Mouse (Mus musculus) limb, embryonic 14.5 days (tissue): ENCODE measurements around the gene Clpb. TPM values are rescaled to one million over a fixed set of nuclear protein-coding genes. Genes with fewer than 3 reads are reported as not detected.
A peak's percentile ranks its signal among the peaks of the same experiment; 100 is the strongest.

ENCODE experiments used
- ATAC-seq: fragments of 200-750 bp; cut with Nextera tagmentation; 2 replicates; pipeline ENCODE4 v1.8.0; 2017; ENCODE audit warnings: low read depth, moderate number of reproducible peaks, moderate TSS enrichment; ENCODE audit not compliant: low FRiP score
- DNase-seq: peaks from one replicate; pipeline ENCODE4 v3.0.0-alpha.2; 2015; ENCODE audit warnings: low spot score
- H3K27ac ChIP-seq: fragments of 300-500 bp; sonication (generic); replicated peaks from 2 replicates; pipeline ENCODE4 v1.5.1; 2014; ENCODE audit warnings: low read depth, mild to moderate bottlenecking, low read length, moderate library complexity, mixed read lengths
- H3K27me3 ChIP-seq: fragments of 300-500 bp; sonication (generic); 2 replicates; pipeline ENCODE4 v1.6.1; 2014; ENCODE audit warnings: low read length, mixed read lengths; ENCODE audit not compliant: control insufficient read depth, insufficient read depth
- H3K36me3 ChIP-seq: fragments of 300-500 bp; sonication (generic); 2 replicates; pipeline ENCODE4 v1.6.1; 2014; ENCODE audit warnings: mild to moderate bottlenecking, low read length, moderate library complexity, mixed read lengths; ENCODE audit not compliant: control insufficient read depth, insufficient read depth
- H3K4me1 ChIP-seq: fragments of 300-500 bp; sonication (generic); 2 replicates; pipeline ENCODE4 v1.6.1; 2014; ENCODE audit warnings: antibody characterized with exemption, low read length, mixed read lengths; ENCODE audit not compliant: control insufficient read depth, insufficient read depth
- H3K4me2 ChIP-seq: fragments of 300-500 bp; sonication (generic); replicated peaks from 2 replicates; pipeline ENCODE4 v1.6.1; 2014; ENCODE audit warnings: low read depth, mild to moderate bottlenecking, low read length, moderate library complexity; ENCODE audit not compliant: severe bottlenecking
- H3K4me3 ChIP-seq: fragments of 300-500 bp; sonication (generic); replicated peaks from 2 replicates; pipeline ENCODE4 v1.5.1; 2014; ENCODE audit warnings: low read length
- H3K9ac ChIP-seq: fragments of 300-500 bp; sonication (generic); 2 replicates; pipeline ENCODE4 v1.6.1; 2014; ENCODE audit warnings: mild to moderate bottlenecking, low read depth, low read length, moderate library complexity; ENCODE audit not compliant: severe bottlenecking
- H3K9me3 ChIP-seq: fragments of 300-500 bp; sonication (generic); 2 replicates; pipeline ENCODE4 v1.6.1; 2016; ENCODE audit warnings: low read length; ENCODE audit not compliant: control insufficient read depth
- POLR2A ChIP-seq: fragments of 200-500 bp; IDR thresholded peaks from 2 replicates; pipeline ENCODE4 v1.8.0; 2012; ENCODE audit warnings: inconsistent platforms, mild to moderate bottlenecking, moderate library complexity, borderline replicate concordance; ENCODE audit not compliant: insufficient read depth, insufficient read length; ENCODE audit errors: extremely low read depth
- WGBS: fragments of 180-500 bp; shearing (Covaris S2); extraction: QIAGEN DNeasy Blood & Tissue Kit; methylation state at CpG from one replicate; pipeline ENCODE4 v1.1.7; 2014; 5-methylcytosine and 5-hydroxymethylcytosine counted together
- polyA plus RNA-seq, 2 experiments: library from polyadenylated mRNA; depleted of rRNA in 1 of 2; stranded (reverse) in 1 of 2; unstranded in 1 of 2; fragments of >200 nt; fragmentation: Nextera tagmentation in 1 of 2; extraction: Ambion mirVana in 1 of 2; gene quantifications; 2 replicates each; pipeline versions ENCODE4 v1.2.1 to v1.2.3; 2012 to 2014

The Clpb gene
- polyA plus RNA-seq, 2 experiments, result 27.6 to 41.7 TPM

DNA sequence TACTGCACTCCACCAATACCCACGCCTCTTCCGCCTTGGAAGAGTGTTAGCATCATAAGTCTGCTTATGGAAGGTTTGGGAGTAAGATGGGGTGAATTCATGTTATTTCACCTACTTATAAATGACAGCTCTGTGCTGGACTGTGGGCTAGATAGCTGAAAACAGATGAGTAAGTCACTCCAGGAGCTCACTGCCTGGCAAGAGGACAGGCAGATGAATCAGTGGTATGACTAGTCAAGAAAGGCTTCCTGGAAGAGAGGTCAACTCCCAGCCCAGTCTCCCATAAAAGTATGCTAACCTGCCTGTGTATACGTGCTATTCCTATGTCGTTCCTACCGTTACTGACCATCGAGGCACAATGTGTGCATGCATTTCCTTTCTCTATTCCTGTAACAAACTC lies 91.9 kb downstream of the Clpb start:
- no peak for TF ChIP-seq POLR2A
- DNase-seq, result no peak
- no peaks in the 10 kb centered on the region for H3K4me1 ChIP-seq
- no peak overlapping the region for H3K27ac ChIP-seq
- no peak overlapping the region for H3K4me2 ChIP-seq
- no peak overlapping the region for H3K9ac ChIP-seq
- H3K9me3 ChIP-seq, result no peaks in the 10 kb centered on the region
- WGBS, result 93% methylated on average over 6 of the region's 6 CpGs
- H3K36me3 ChIP-seq, result peaks cover 10% of the 10 kb centered on the region
- no peaks in the 10 kb centered on the region for H3K27me3 ChIP-seq
- no peak overlapping the region for H3K4me3 ChIP-seq
- no peak for ATAC-seq

DNA sequence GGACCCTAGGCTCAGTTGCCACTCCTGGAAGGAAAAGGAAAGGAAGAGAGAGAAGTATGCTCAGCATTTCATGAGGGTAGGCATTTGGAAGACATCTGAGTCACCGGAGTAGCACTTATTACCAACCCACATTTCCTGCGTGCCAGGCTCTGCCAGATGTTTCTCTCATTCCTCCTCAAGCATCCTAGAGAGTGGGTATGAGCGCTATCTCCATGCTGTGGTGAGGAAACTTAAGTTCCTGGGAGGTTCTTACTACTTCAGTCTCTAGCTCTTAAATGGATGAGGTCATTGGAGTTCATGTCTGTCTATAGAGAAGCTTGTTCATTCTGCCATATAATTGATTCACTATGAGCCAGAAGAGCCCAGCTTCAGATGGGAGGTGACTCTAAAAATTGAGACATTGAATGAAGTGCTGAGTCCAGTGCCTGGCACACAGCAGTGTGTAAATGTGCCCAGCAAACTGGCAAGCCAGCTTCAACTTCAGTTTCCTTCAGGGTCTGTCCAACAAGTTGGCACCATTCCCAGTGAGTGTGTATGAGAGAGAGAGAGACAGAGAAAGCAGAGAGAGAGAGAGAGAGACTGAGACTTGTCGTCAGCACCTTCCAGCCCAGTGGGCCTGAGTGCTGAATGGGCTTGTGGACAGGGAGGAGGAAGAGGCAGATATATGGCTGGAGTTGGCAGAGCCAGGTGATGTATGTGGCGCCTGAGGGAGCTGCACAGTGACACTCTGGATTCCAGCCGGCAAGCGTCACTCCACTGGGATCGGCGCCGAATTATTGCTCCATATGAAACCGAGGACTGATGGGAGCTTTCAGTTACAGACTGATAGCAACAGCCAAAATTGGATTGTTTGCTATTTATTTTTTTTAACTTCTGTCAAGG lies 98.7 kb downstream of the Clpb start:
- Histone ChIP-seq H3K27ac (no peak overlapping the region), H3K4me3 (no peak overlapping the region), H3K9me3 (no peaks in the 10 kb centered on the region), H3K4me1 (no peaks in the 10 kb centered on the region), H3K9ac (no peak overlapping the region), H3K36me3 (peaks cover 8% of the 10 kb centered on the region; the same call in 1 of the 2 replicates), H3K27me3 (no peaks in the 10 kb centered on the region), H3K4me2 (no peak overlapping the region)
- WGBS, result 87% methylated on average over 11 of the region's 11 CpGs
- no peak for TF ChIP-seq POLR2A
- ATAC-seq (no peak), DNase-seq (no peak)

DNA sequence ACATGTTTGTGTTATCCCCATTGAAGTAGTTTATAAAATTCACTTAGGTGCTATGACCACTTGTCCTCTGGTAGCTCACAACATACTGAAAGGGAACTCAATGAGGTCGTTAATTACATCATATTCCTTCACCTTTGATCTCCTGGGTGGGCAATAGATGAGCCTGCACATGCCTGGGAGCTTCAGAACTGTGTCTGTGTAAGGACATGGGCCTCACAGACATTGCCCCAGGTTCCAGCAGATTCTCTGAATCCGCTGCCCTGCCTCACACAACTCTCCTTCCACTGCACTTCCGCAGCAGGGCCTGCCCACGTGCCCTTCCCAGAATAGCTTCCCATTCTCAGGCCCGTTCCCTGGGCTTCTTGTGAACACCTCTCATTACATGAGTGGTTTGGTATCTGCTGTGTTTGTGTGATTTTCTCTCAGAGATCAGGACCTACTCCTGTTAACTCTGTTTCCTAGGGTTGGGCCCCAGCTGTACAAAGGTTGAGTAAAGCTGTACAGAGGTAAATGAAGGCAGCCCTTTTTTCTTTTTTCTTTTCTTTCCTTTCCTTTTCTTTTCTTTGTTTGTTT lies 104.0 kb downstream of the Clpb start:
- TF ChIP-seq POLR2A, result no peak
- Histone ChIP-seq H3K4me3 (no peak overlapping the region), H3K4me2 (no peak overlapping the region), H3K9ac (no peak overlapping the region), H3K27me3 (no peaks in the 10 kb centered on the region), H3K9me3 (no peaks in the 10 kb centered on the region), H3K36me3 (peaks cover 8% of the 10 kb centered on the region; the same call in 1 of the 2 replicates), H3K4me1 (peaks cover 7% of the 10 kb centered on the region), H3K27ac (no peak overlapping the region)
- no peak for ATAC-seq
- WGBS, result 72% methylated on average over 5 of the region's 5 CpGs
- no peak for DNase-seq

GRCm38 (mm10) chr7:101770051-101770450 lies 106.6 kb downstream of the Clpb start:
- H3K36me3 ChIP-seq, result 0 out of 2 replicates have a peak, but pooled peaks cover 2% of the 10 kb centered on the region
- no peaks in the 10 kb centered on the region for H3K9me3 ChIP-seq
- no peak overlapping the region for H3K4me3 ChIP-seq
- DNase-seq (no peak), ATAC-seq (no peak)
- no peak overlapping the region for H3K27ac ChIP-seq
- peaks cover 7% of the 10 kb centered on the region for H3K4me1 ChIP-seq
- TF ChIP-seq POLR2A, result no peak
- H3K27me3 ChIP-seq, result no peaks in the 10 kb centered on the region
- H3K9ac ChIP-seq, result no peak overlapping the region
- no peak overlapping the region for H3K4me2 ChIP-seq
- 69% methylated on average over 7 of the region's 7 CpGs for WGBS

DNA sequence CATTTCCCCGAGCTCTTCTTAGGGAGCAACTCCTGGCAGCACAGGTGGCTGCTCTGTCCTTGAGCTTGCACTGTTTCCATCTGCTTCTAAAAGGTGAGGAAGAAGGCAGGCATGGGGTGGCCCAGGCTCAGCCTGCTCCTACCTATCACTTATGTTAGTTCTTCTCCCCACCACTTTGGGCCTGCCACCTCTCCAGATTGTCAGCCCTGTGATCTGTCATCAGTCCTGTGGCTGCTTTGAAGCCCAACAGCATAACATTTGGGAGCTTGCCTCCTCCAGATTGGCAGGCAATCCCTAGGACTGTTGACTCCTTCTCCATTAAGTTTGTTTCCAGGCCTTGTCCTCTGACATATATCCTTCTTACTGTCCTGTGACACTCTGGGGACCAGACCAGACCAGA lies 108.2 kb downstream of the Clpb start:
- Histone ChIP-seq H3K36me3 (no peaks in the 10 kb centered on the region), H3K4me1 (peaks cover 7% of the 10 kb centered on the region), H3K4me2 (no peak overlapping the region), H3K4me3 (no peak overlapping the region), H3K9ac (no peak overlapping the region), H3K27ac (peak overlapping the region; percentile 8; the same call in 1 of the 2 replicates), H3K27me3 (no peaks in the 10 kb centered on the region), H3K9me3 (no peaks in the 10 kb centered on the region)
- ATAC-seq (no peak), DNase-seq (no peak)
- no peak for TF ChIP-seq POLR2A
- WGBS, result 79% methylated on average over 1 of the region's 1 CpGs
